Comparison of ENCODE assay signal across 9 mouse cellular contexts in the genomic region with DNA sequence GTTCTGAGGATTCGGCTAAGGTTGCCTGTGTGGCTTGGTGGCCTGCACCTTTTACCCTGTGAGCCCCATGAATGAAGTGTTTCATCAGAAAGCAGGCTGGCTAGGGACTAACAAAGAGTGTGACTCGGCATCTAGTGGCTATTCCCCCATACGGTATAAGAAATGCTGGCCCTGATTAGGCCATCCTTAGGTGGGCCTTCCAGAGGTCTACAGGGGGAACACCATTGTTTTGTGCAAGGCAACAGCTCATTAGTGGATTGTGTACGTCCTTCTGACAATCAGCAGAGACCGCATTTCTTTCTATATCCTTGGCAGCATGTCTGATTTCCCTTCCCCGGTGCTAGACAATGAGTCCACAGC. TPM values are rescaled to one million over a fixed set of nuclear protein-coding genes. Genes with fewer than 3 reads are reported as not detected.
A peak's percentile ranks its signal among the peaks of the same experiment; 100 is the strongest.
DNase-seq lines count a peak whose midpoint lies in the region; ATAC-seq and TF ChIP-seq lines count a peak whose summit lies in the region.
"Had no signal": no experiment of that assay in that cellular context is flagged by ENCODE, and none has a peak within 500 bp of the region (broad histone marks: within the 10 kb centered on the region; RNA-seq: fewer than 3 reads in every experiment).

No protein-coding gene starts in this region.

- no peak for TF ChIP-seq POLR2A in lung, adult 2 months (IDR thresholded peaks at IDR 0.05; ENCODE audit: borderline replicate concordance, extremely low read depth, low read depth, low read length)
- TF ChIP-seq POLR2A in small intestine, adult 2 months (IDR thresholded peaks at IDR 0.05; ENCODE audit: low read depth, low read length): no peak

- WGBS in heart, embryonic 10.5 days: 73% methylated on average over 6 of the region's 6 CpGs
- WGBS in lung, embryonic 14.5 days: 70% methylated on average over 6 of the region's 6 CpGs
- WGBS in lung, adult 2 months: 67% methylated on average over 6 of the region's 6 CpGs
- WGBS in limb, embryonic 15.5 days: 76% methylated on average over 6 of the region's 6 CpGs
- 85% methylated on average over 6 of the region's 6 CpGs for WGBS in small intestine, adult 2 months

- H3K27ac ChIP-seq in heart, embryonic 10.5 days: peak overlapping the region; percentile 82
- H3K27ac ChIP-seq in lung, embryonic 14.5 days (ENCODE audit: low read depth): 0 out of 2 replicates have a peak overlapping the region, but pooled peaks have one; percentile 30
- no peak overlapping the region for H3K27ac ChIP-seq in limb, embryonic 15.5 days
- peak overlapping the region; percentile 54; the same call in 1 of the 2 replicates for H3K27ac ChIP-seq in small intestine, adult 2 months (ENCODE audit: insufficient read depth, low read depth, low read length)
- H3K27ac ChIP-seq: macrophage had no signal

- H3K9me3 ChIP-seq in heart, embryonic 10.5 days: peaks cover 2% of the 10 kb centered on the region; the same call in 1 of the 2 replicates
- no peaks in the 10 kb centered on the region for H3K9me3 ChIP-seq in lung, embryonic 14.5 days (ENCODE audit: low read depth, low read length)
- no peaks in the 10 kb centered on the region for H3K9me3 ChIP-seq in limb, embryonic 15.5 days

- H3K9ac ChIP-seq in lung, embryonic 14.5 days: no peak overlapping the region
- no peak overlapping the region for H3K9ac ChIP-seq in limb, embryonic 15.5 days

- H3K4me3 ChIP-seq in heart, embryonic 10.5 days: peak overlapping the region; percentile 42; the same call in 1 of the 2 replicates
- no peak overlapping the region for H3K4me3 ChIP-seq in lung, embryonic 14.5 days (ENCODE audit: low read depth, low read length)
- no peak overlapping the region for H3K4me3 ChIP-seq in lung, adult 2 months (replicated peaks; ENCODE audit: extremely low read depth, low read depth, low read length)
- H3K4me3 ChIP-seq in limb, embryonic 15.5 days: no peak overlapping the region
- H3K4me3 ChIP-seq in small intestine, adult 2 months (ENCODE audit: low read depth, low read length): no peak overlapping the region

- peaks cover 31% of the 10 kb centered on the region for H3K4me1 ChIP-seq in heart, embryonic 10.5 days
- H3K4me1 ChIP-seq in lung, embryonic 14.5 days (ENCODE audit: insufficient read depth): no peaks in the 10 kb centered on the region
- 0 out of 2 replicates have a peak, but pooled peaks cover 5% of the 10 kb centered on the region for H3K4me1 ChIP-seq in lung, adult 2 months (ENCODE audit: control insufficient read depth, insufficient read depth, low read length)
- H3K4me1 ChIP-seq in limb, embryonic 15.5 days: peaks cover 5% of the 10 kb centered on the region
- H3K4me1 ChIP-seq in small intestine, adult 2 months (ENCODE audit: control insufficient read depth, insufficient read depth, insufficient read length, low read length): peaks cover 13% of the 10 kb centered on the region

- H3K27me3 ChIP-seq in heart, embryonic 10.5 days (ENCODE audit: insufficient read depth, poor library complexity, severe bottlenecking): no peaks in the 10 kb centered on the region
- H3K27me3 ChIP-seq in lung, embryonic 14.5 days (ENCODE audit: insufficient read depth, low read length): no peaks in the 10 kb centered on the region
- H3K27me3 ChIP-seq in limb, embryonic 15.5 days: no peaks in the 10 kb centered on the region
- H3K27me3 ChIP-seq in small intestine, adult 2 months (ENCODE audit: control insufficient read depth, insufficient read depth, low read length): no peaks in the 10 kb centered on the region

- peak overlapping the region; percentile 58 for H3K4me2 ChIP-seq in lung, embryonic 14.5 days
- peak overlapping the region; percentile 49; the same call in 1 of the 2 replicates for H3K4me2 ChIP-seq in limb, embryonic 15.5 days

- ATAC-seq in lung, embryonic 14.5 days (ENCODE audit: insufficient read depth): no peak; the same call in 1 of the 2 replicates
- ATAC-seq in limb, embryonic 15.5 days (ENCODE audit: insufficient number of reproducible peaks, low FRiP score, low TSS enrichment, low read depth): no peak

- no peak for DNase-seq in heart, embryonic 10.5 days (ENCODE audit: low spot score)
- DNase-seq in heart, adult 8-10 months (ENCODE audit: low spot score): no peak
- no peak for DNase-seq in lung, embryonic 14.5 days
- no peak for DNase-seq in lung, adult 2 months
- no peak for DNase-seq in spleen, postnatal 36 days (ENCODE audit: low spot score in 2 of 2)
- DNase-seq in urinary bladder, adult 18-20 months (ENCODE audit: low spot score in 2 of 2): no peak

- no peak for TF ChIP-seq CTCF in lung, embryonic 14.5 days (IDR thresholded peaks at IDR 0.05; ENCODE audit: low read depth)
- TF ChIP-seq CTCF in lung, adult 2 months (IDR thresholded peaks at IDR 0.05; ENCODE audit: insufficient read depth, low read length): no peak
- no peak for TF ChIP-seq CTCF in small intestine, adult 2 months (IDR thresholded peaks at IDR 0.05; ENCODE audit: extremely low read depth, insufficient read length, insufficient replicate concordance, low read depth, low read length)

- peaks cover 21% of the 10 kb centered on the region for H3K36me3 ChIP-seq in heart, embryonic 10.5 days
- H3K36me3 ChIP-seq in lung, embryonic 14.5 days (ENCODE audit: insufficient read depth): no peaks in the 10 kb centered on the region
- no peaks in the 10 kb centered on the region for H3K36me3 ChIP-seq in limb, embryonic 15.5 days
- H3K36me3 ChIP-seq in small intestine, adult 2 months (ENCODE audit: control insufficient read depth, insufficient read depth, low read length): peaks cover 16% of the 10 kb centered on the region

RNA-seq across cellular contexts. Expression of a gene that starts 11.9 kb away (rescaled TPM):
- 51.3 and 65.3 TPM in 2 replicates for polyA plus RNA-seq in heart, embryonic 10.5 days (2016; fragmentation: Nextera tagmentation; extraction: Ambion mirVana)
- 10 to 100 TPM; 11.8 to 37.6 (median 13.6) TPM for total RNA-seq in heart, adult 8-10 months (2022)
- polyA plus RNA-seq in lung, embryonic 14.5 days (2014; fragmentation: Nextera tagmentation; extraction: Ambion mirVana): 39.1 and 40.0 TPM in 2 replicates
- polyA plus RNA-seq in lung, adult 2 months (2012; rRNA removed): 45.0 and 47.0 TPM in 2 replicates
- 45.5 and 49.2 TPM in 2 replicates for polyA plus RNA-seq in limb, embryonic 15.5 days (2015; fragmentation: Nextera tagmentation; extraction: Ambion mirVana)
- polyA plus RNA-seq in small intestine, adult 2 months (2012; rRNA removed): 28.6 and 85.7 TPM in 2 replicates

RNA-seq across cellular contexts. Expression of a gene that starts 11.9 kb away (rescaled TPM):
- 0.18 and 0.19 TPM in 2 replicates for polyA plus RNA-seq in heart, embryonic 10.5 days (2016; fragmentation: Nextera tagmentation; extraction: Ambion mirVana)
- total RNA-seq in heart, adult 8-10 months (2022): under 1 TPM in 2 of 4 experiments, not detected in 2; 0.14 to 0.16 TPM
- polyA plus RNA-seq in lung, embryonic 14.5 days (2014; fragmentation: Nextera tagmentation; extraction: Ambion mirVana): 0.11 and 0.24 TPM in 2 replicates
- 3.5 TPM in 1 of 2 replicates, not detected in the other for polyA plus RNA-seq in lung, adult 2 months (2012; rRNA removed)
- polyA plus RNA-seq in limb, embryonic 15.5 days (2015; fragmentation: Nextera tagmentation; extraction: Ambion mirVana): 0.76 and 3.4 TPM in 2 replicates
- 0.06 TPM in 1 of 2 replicates, not detected in the other for polyA plus RNA-seq in small intestine, adult 2 months (2012; rRNA removed)
- polyA plus RNA-seq: macrophage had no signal

RNA-seq across cellular contexts. Expression of a gene that starts 16.3 kb away (rescaled TPM):
- 82.9 and 92.9 TPM in 2 replicates for polyA plus RNA-seq in heart, embryonic 10.5 days (2016; fragmentation: Nextera tagmentation; extraction: Ambion mirVana)
- total RNA-seq in heart, adult 8-10 months (2022): 100 to 1,000 TPM; 119 to 134 (median 122) TPM
- polyA plus RNA-seq in lung, embryonic 14.5 days (2014; fragmentation: Nextera tagmentation; extraction: Ambion mirVana): 55.4 and 58.7 TPM in 2 replicates
- polyA plus RNA-seq in lung, adult 2 months (2012; rRNA removed): 20.2 and 25.1 TPM in 2 replicates
- 45.0 and 49.8 TPM in 2 replicates for polyA plus RNA-seq in limb, embryonic 15.5 days (2015; fragmentation: Nextera tagmentation; extraction: Ambion mirVana)
- 28.6 and 32.0 TPM in 2 replicates for polyA plus RNA-seq in small intestine, adult 2 months (2012; rRNA removed)

RNA-seq across cellular contexts. Expression of a gene that starts 28.1 kb away (rescaled TPM):
- 38.9 and 41.0 TPM in 2 replicates for polyA plus RNA-seq in heart, embryonic 10.5 days (2016; fragmentation: Nextera tagmentation; extraction: Ambion mirVana)
- total RNA-seq in heart, adult 8-10 months (2022): 1 to 10 TPM; 1.6 to 2.8 (median 2.2) TPM
- 18.8 and 20.2 TPM in 2 replicates for polyA plus RNA-seq in lung, embryonic 14.5 days (2014; fragmentation: Nextera tagmentation; extraction: Ambion mirVana)
- 3.9 and 7.5 TPM in 2 replicates for polyA plus RNA-seq in lung, adult 2 months (2012; rRNA removed)
- 14.5 and 16.5 TPM in 2 replicates for polyA plus RNA-seq in limb, embryonic 15.5 days (2015; fragmentation: Nextera tagmentation; extraction: Ambion mirVana)
- polyA plus RNA-seq in small intestine, adult 2 months (2012; rRNA removed): 1.8 and 4.4 TPM in 2 replicates

RNA-seq across cellular contexts. Expression of a gene that starts 35.3 kb away (rescaled TPM):
- polyA plus RNA-seq in heart, embryonic 10.5 days (2016; fragmentation: Nextera tagmentation; extraction: Ambion mirVana): 22.0 and 28.5 TPM in 2 replicates
- total RNA-seq in heart, adult 8-10 months (2022): 10 to 100 TPM; 58.4 to 76.5 (median 69.2) TPM
- polyA plus RNA-seq in lung, embryonic 14.5 days (2014; fragmentation: Nextera tagmentation; extraction: Ambion mirVana): 65.4 and 70.3 TPM in 2 replicates
- polyA plus RNA-seq in lung, adult 2 months (2012; rRNA removed): 822 and 853 TPM in 2 replicates
- polyA plus RNA-seq in limb, embryonic 15.5 days (2015; fragmentation: Nextera tagmentation; extraction: Ambion mirVana): 47.0 and 55.8 TPM in 2 replicates
- 66.5 and 97.6 TPM in 2 replicates for polyA plus RNA-seq in small intestine, adult 2 months (2012; rRNA removed)
